Mouse (Mus musculus) B cell, adult 2 months (primary cell): ENCODE measurements at regions not wholly inside any gene's neighbourhood (a gene's known extent, or its start where the extent isn't known, plus 50 kb on each side); places are given as distances from the start of the nearest gene placed in this dataset.

Experiments used
- DNase-seq, 2 experiments: peaks; one replicate each; pipeline ENCODE4 v3.0.0; 2022

DNA sequence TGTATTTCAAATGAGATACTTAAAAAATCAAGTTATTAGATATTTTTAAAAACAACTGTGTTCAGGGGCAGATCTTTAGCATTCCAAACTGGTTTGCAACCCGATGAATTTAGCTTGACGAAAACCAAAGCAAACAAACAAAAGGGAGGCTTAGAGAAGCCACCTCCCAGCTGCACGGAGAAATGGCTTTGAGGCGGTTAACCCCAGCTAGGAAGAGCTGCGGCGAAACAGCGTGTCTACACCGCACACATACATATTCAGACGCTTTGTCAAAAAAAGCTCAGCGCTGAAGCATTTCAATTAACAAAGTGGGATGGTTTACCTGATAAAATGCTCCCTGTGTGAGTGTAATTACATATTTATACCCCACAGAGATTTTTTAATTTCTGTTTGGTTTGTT, 123.0 kb upstream of the Ap5m1 start:
- no peak for DNase-seq

DNA sequence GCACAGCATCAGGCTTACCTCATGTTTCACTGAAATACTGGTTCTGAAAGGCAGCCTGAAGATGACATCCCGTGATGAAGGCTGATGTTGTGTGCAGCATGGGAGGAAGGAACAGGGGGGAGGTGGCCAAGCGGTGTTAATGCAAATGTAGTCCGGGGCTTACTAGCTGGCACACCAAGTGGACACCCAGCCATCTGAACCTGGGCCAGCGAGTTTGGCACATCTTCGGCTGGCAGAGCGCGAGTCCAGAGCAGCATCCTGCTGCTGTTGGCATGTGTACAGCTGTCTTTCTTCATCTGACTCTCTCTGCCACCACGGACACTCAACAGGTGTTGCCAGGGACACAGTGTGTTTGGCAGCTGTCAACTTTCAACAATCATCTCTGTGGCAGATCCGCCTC, 135.0 kb upstream of the Ap5m1 start:
- no peak for DNase-seq

DNA sequence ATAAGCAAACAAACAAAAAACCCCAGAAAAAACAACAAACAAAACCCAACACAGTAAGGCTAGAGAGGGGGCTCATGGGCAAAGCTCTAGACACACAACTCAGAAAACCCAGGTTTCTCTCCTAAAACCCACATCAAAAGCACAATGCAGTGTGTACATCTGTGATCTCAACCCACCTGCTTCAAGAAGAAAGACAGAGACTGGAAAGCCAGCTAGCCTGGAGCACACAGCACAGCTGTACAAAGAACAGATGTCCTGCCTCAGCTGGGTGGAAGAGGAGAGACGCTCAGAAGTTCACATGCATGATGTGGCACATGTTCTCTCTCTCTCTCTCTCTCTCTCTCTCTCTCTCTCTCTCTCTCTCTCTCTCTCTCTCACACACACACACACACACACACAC, 140.0 kb upstream of the Ap5m1 start:
- no peak for DNase-seq

DNA sequence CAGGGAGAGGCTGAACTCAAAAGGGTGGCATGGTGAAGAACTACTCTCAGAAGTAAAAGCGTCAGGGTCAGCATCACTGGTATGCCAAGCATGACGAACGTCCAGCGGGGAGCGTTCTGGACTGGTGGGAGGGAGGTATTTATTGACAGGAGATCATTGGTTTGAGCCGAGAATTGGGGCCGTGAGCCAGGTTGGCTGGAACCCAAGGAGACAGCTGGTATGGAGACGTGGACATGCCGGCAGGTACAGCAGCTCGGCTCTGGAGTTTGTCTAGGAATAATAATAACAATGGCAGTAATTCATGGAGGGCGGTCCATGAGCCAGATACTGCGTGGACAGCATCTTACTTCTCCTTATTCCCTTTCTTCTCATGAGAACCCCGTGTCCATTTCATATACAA, 156.5 kb upstream of the Ap5m1 start:
- DNase-seq = no peak

GRCm38 (mm10) chr14:48907991-48908698, 157.8 kb upstream of the Ap5m1 start:
- no peak for DNase-seq

DNA sequence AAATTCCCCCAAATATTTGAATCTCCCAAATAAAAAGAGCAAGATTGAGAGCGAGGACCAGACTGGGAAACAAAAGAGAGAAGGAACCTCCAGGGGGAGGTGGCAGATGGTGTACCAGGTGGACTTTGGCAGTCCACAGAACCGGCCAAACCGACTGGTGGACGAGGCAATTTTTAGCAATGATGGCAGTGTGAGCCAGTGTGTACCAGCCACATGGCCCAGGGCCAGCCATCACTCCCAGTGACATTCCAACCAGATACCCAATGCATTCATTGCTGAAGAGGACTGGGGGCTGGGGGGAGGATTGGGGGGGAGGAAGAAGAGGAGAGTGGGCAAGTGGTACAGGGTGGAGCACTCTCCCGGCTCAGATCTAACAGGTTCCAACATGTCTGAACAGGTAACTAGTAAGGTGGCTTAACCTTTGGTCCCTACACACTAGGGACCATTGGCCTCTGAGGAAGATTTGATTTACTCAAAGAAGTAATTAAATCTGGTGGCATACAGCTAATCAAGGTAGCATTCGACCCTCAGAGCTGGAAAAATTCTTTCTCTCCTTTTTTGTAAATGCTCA, 158.4 kb upstream of the Ap5m1 start:
- no peak for DNase-seq

DNA sequence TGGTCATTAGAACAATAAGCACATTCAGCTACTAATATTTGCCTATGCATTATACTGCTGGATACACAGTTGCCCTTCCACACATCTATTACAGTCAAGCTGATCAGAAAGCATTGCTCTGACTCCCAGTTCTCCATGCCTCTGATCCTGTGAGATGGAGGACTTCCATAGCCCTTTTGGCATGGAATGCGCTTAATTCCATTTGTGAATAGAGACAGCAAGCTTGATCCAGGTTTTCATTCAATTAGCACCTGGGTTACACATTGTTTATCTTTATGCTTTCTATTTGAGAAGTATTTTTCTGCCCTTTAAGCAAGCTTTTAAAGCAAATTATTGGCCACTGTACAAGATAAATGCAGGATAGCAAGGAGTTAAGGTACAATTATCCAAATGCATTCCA, 158.9 kb upstream of the Ap5m1 start:
- DNase-seq = no peak

- no peak for DNase-seq
Measured at GRCm38 (mm10) chr14:48904576-48904975, 161.3 kb upstream of the Ap5m1 start.

- DNase-seq = no peak
Measured at GRCm38 (mm10) chr14:48903526-48903925, 162.4 kb upstream of the Ap5m1 start.

- no peak for DNase-seq
Measured at GRCm38 (mm10) chr14:48900201-48900600, 165.7 kb upstream of the Ap5m1 start.

DNA sequence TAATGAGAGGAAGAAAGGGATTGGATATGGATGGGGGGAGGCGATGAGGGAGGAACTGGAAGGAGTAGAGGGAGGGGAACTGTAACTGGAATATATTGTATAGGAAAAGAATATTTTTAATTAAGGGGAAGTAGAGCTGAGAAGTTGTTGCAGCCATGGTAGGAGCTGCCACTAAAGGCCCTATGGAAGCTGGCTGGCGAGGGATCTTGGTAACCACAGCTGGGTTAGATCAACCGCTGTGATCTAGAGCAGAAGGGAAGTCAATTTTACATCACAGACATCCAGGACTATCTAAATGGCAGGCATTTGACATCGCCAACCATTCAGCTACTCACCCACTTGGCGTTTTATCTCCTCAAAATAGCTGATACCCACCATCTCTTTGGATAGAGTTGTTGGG, 168.8 kb upstream of the Ap5m1 start:
- DNase-seq = no peak

- no peak for DNase-seq
Measured at GRCm38 (mm10) chr14:48896235-48896634, 169.7 kb upstream of the Ap5m1 start.

DNA sequence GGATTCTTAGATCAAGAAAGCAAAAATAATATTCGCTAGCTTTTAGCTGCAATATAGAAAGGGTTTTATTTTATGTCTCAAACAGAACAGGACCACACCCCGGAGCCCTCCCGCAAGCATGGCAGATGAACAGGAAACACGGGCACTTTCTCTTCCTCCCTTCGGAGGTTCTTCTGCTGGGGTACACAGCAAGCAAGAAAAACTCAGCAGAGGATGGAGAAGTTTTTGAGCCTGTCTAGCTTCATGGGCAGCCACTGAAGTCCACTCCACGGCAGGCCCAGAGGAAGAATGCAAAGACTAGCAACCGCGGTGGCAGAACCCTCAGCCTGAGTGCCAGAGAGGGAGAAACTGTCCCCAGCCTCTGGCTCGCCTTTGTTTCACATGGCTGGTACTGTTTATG, 174.7 kb upstream of the Ap5m1 start:
- DNase-seq = peak; percentile 7 to 12

- DNase-seq = no peak
Measured at GRCm38 (mm10) chr14:48888954-48889353, 176.9 kb upstream of the Ap5m1 start.

GRCm38 (mm10) chr14:48880041-48880440, 185.9 kb upstream of the Ap5m1 start:
- no peak for DNase-seq

DNA sequence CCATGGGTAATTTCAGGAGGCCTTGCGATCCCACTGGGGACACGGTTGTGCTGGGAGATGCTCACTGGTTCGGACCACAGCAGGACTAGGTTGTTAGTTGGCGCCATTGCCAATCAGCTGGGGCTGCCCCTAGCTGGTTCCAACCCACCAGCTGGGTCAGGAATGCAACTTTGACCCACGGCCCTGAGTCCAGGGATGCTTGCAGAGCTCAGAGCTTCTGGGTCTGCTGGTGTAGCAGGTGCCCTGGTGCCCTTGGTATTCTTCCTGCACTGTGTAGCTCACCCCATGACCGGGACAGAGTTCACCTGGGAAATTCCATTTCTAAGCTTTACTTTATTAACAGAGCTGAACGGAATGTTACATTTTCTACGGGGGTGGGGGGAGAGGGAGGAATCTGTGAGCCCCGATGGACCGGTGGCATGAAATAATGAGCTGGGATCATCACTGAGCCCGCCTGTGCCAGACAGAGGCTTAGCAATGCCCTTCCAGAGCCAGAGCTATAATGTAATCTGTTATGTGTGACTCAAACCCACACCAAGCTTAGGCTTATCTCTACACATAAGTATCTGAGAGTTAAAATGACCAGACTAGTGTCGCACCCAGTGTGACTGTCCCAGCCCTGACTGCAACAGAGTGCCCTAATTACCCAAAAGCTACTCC, 187.8 kb upstream of the Ap5m1 start:
- no peak for DNase-seq

GRCm38 (mm10) chr14:48871313-48871712, 194.6 kb upstream of the Ap5m1 start:
- no peak for DNase-seq

DNA sequence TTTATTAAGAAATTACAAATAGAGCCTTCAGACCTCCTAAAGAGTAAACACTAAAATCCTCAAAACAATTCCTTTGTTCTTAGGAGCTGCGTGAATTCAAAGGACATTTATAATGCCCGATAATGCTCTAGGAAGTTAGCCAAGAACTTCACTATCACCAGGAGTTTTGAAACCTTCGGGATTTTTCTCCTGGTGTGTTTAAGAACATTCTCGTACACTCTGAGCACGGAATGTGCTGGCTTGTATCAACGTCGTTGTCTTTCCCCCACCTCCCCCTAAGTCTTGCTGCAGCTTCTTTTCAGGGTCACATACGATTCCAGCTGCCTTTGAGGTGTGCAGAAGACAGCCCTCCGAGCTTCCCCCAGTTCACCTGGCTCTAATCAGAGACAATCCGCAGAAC, 195.9 kb upstream of the Ap5m1 start:
- DNase-seq = no peak

DNA sequence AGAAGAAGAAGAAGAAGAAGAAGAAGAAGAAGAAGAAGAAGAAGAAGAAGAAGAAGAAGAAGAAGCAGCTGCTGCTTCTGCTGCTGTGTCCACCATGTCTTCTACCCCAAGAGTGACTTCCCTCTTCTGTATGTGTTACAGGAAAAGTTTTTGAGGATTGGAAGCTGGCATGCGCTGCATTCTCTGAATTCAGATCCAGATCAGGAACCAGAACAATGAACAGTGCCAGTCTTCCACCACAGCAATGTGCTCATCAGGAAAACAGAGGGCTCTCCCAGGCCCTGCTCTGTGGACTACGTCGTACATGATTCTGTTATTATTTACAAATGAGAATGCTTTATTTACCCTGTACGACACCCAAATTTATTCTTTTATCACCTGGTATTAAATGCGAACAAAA, 181.8 kb upstream of the Otx2 start:
- DNase-seq = no peak

DNA sequence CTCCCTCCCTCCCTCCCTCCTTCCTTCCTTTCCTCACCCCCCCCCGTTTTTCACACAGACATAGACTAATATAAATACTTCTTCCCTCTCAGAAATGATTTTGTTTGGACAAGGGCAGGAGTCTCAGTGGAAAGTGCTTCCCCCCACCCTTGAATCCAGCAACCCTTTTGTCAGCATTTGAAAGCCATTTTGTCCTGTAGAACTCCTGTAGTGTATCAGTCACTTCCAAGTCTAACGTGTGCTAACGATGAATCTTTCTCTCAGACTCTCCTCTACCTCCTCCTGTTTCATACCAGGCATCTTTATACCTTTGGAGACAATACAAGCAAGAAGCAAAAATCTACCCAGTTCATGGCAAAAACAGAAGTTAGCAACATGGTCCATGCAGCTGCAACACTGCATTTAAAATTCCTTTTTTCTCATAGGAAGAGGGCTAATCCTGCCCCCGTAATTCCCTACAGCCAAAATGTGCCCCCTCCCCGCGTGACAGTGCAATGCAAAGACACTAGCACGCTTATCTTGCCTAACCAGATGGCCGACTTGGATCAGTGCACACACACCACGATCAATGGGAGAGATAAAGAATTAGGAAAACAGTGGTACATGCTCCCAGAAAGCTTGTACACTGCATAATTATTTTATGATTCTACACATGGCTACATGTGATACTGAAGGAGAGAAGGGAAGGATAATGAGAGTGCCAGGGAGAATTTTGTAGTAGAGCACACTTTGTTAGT, 180.7 kb upstream of the Otx2 start:
- no peak for DNase-seq

DNA sequence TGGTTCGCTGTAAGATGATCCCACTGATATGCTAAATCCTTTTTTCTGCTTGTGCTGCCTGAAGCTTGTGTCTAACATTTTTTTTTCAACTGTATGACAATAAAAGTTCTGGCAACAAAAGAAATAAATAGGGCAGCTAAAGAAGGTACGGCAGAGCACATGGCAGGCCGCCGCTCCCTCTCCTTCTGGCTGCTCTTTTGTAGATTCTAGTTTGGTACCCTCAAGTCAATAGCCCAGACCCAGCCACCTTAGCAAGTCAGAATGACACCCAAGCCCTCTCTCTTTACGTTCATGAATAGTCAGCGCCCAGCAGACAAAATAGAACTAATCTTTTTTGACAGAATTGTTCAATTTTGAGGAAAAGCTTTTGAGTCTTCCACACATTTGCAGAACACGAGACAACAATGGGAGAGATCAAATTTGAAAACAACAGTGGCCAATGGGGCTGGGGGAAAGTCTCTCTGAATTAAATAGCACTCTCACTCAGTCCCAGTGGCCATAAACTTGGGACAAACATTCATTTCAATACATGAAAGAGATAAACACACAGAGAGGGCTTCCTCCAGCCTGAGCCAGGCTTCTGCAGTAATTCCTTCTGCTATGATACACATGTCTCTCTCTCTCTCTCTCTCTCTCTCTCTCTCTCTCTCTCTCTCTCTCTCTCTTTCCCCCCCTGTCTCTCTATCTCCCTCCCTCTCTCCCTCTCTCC, 180.0 kb upstream of the Otx2 start:
- no peak for DNase-seq

GRCm38 (mm10) chr14:48852787-48853186, 179.2 kb upstream of the Otx2 start:
- DNase-seq = peak; percentile 3

GRCm38 (mm10) chr14:48852061-48852460, 178.4 kb upstream of the Otx2 start:
- DNase-seq = no peak
